Mouse (Mus musculus) embryonic fibroblast, embryonic 13.5 days (primary cell): ENCODE data around the gene F2rl1.

ENCODE experiments used
- CTCF ChIP-seq: IDR thresholded peaks from 2 replicates; pipeline ENCODE4 v1.5.1; 2011; ENCODE audit warnings: mild to moderate bottlenecking, control low read depth, low read length, moderate library complexity, borderline replicate concordance; ENCODE audit not compliant: insufficient read depth
- POLR2A ChIP-seq: IDR thresholded peaks from 2 replicates; pipeline ENCODE4 v1.6.1; 2011; ENCODE audit warnings: low read depth, mild to moderate bottlenecking, control low read depth, low read length, moderate library complexity

DNA sequence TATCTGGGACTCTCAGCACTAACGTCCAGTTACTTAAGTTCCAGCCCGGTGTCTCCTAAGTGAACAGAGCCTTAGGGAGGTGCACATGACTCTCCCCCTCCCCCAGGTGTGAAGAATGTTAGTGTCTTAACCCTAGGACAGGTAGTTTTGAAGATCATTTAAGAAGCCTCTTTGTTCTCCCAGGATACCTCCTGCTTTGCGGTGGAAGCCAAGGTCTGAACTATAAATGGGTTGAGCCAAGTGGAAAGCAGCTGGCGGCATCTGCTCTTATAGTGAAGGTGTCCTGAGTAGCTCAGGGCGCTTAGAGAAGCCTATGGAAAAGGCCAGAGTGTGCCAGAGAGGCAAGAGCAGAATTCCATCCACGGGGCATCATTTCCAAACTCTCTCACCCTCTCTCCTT is 10.0 kb upstream of the F2rl1 start:
- TF ChIP-seq CTCF = no peak
- no peak for TF ChIP-seq POLR2A
